In genomic region chr13:30557751-30558150, GRCm38 (mm10) we compare ENCODE assay signal across 29 mouse cellular contexts.
"Had no signal": no experiment of that assay in that cellular context is flagged by ENCODE, and none has a peak within 500 bp of the region (broad histone marks: within the 10 kb centered on the region; RNA-seq: fewer than 3 reads in every experiment).

No protein-coding gene starts in this region.

- H3K4me2 ChIP-seq: limb, embryonic 12.5 days; limb, embryonic 13.5 days; limb, embryonic 15.5 days; liver, embryonic 11.5 days; liver, embryonic 12.5 days; liver, embryonic 13.5 days; liver, embryonic 15.5 days; lung, embryonic 14.5 days; lung, embryonic 15.5 days; midbrain, embryonic 11.5 days; midbrain, embryonic 12.5 days; midbrain, embryonic 13.5 days; midbrain, embryonic 15.5 days had no signal

- H3K9ac ChIP-seq: limb, embryonic 12.5 days; limb, embryonic 13.5 days; limb, embryonic 15.5 days; liver, embryonic 12.5 days; liver, embryonic 13.5 days; liver, embryonic 14.5 days; liver, embryonic 15.5 days; liver, postnatal 0 days; lung, embryonic 14.5 days; lung, embryonic 15.5 days; midbrain, embryonic 12.5 days; midbrain, embryonic 13.5 days; midbrain, embryonic 15.5 days had no signal

- H3K27ac ChIP-seq: limb, embryonic 10.5 days; limb, embryonic 12.5 days; limb, embryonic 13.5 days; limb, embryonic 15.5 days; liver, embryonic 12.5 days; liver, embryonic 13.5 days; liver, embryonic 14.5 days; liver, embryonic 15.5 days; lung, embryonic 15.5 days; macrophage; midbrain, embryonic 10.5 days; midbrain, embryonic 12.5 days; midbrain, embryonic 13.5 days; midbrain, embryonic 15.5 days had no signal

- H3K4me3 ChIP-seq: limb, embryonic 10.5 days; limb, embryonic 12.5 days; limb, embryonic 13.5 days; limb, embryonic 15.5 days; liver, embryonic 12.5 days; liver, embryonic 13.5 days; liver, embryonic 15.5 days; lung, embryonic 15.5 days; megakaryocyte, embryonic 14.5 days; midbrain, embryonic 10.5 days; midbrain, embryonic 12.5 days; midbrain, embryonic 13.5 days; midbrain, embryonic 15.5 days; myocyte had no signal

- H3K9me3 ChIP-seq: limb, embryonic 10.5 days; limb, embryonic 12.5 days; limb, embryonic 13.5 days; limb, embryonic 15.5 days; liver, embryonic 12.5 days; liver, embryonic 13.5 days; liver, embryonic 15.5 days; lung, embryonic 15.5 days; megakaryocyte, embryonic 14.5 days; midbrain, embryonic 10.5 days; midbrain, embryonic 12.5 days; midbrain, embryonic 13.5 days; midbrain, embryonic 15.5 days had no signal

- DNase-seq: left cerebral cortex, postnatal 4 days; liver; liver, embryonic 13.5 days; liver, postnatal 0 days; lung, adult 18-20 months; lung, adult 2 months; lung, embryonic 14.5 days; lung, postnatal 10 days; lung, postnatal 14 days; lung, postnatal 36 days; lung, postnatal 4 days; midbrain, embryonic 14.5 days had no signal

- H3K36me3 ChIP-seq: limb, embryonic 10.5 days; limb, embryonic 12.5 days; limb, embryonic 13.5 days; limb, embryonic 15.5 days; liver, embryonic 12.5 days; liver, embryonic 13.5 days; liver, embryonic 15.5 days; lung, embryonic 15.5 days; midbrain, embryonic 10.5 days; midbrain, embryonic 12.5 days; midbrain, embryonic 13.5 days; midbrain, embryonic 15.5 days had no signal

- H3K4me1 ChIP-seq: limb, embryonic 10.5 days; limb, embryonic 12.5 days; limb, embryonic 13.5 days; liver, embryonic 12.5 days; liver, embryonic 13.5 days; liver, embryonic 15.5 days; lung, embryonic 15.5 days; megakaryocyte, embryonic 14.5 days; midbrain, embryonic 10.5 days; midbrain, embryonic 12.5 days; midbrain, embryonic 13.5 days; midbrain, embryonic 15.5 days had no signal

- H3K27me3 ChIP-seq: limb, embryonic 12.5 days; limb, embryonic 13.5 days; liver, embryonic 13.5 days; lung, embryonic 15.5 days; midbrain, embryonic 12.5 days; midbrain, embryonic 13.5 days; midbrain, embryonic 15.5 days had no signal
